Mouse (Mus musculus) T-cell, adult 66 days (primary cell): ENCODE data around the gene Olfr1037. TPM values are rescaled to one million over a fixed set of nuclear protein-coding genes. Genes with fewer than 3 reads are reported as not detected.

Experiments used
- total RNA-seq, 2 experiments: library from RNA; stranded (reverse); gene quantifications; 3 replicates in 1 of 2; 4 replicates in 1 of 2; pipeline ENCODE4 v1.2.4; 2023

Olfr1037 gene
- total RNA-seq = not detected

GRCm38 (mm10) chr2:86087285-86087684, at the start of gene Olfr1037:
TSS of gene Olfr1037 (minus strand) at chr2:86087385.

GRCm38 (mm10) chr2:86135828-86136227, 48.6 kb upstream of the Olfr1037 start, which contains the start of gene Olfr1039:
TSS of gene Olfr1039 (minus strand) at chr2:86135928.

GRCm38 (mm10) chr2:86073692-86074091, 13.5 kb downstream of the Olfr1037 start, which contains the start of gene Olfr1036:
TSS of gene Olfr1036 (plus strand) at chr2:86073992.

DNA sequence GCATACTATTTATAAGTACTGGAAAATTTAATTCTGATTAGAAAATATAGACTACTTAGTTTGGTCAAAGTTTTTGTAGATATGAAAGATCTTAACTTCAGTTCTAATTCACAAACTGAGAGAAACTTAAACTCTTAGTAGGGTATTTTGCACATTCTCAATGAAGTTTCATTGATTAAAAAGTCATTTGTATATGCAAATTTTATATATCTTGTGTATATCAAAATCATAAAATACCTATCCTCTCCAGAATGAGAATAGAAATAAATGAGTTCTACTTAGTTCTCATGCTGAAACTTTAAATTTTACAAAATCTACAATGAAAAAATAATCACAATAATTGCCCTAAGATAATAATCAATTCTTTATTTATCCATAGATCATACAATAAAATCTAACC, 41.6 kb downstream of the Olfr1037 start, which contains the start of gene Olfr1034:
TSS of gene Olfr1034 (plus strand) at position 301 of the 400 bp plus-strand sequence.

Other genes starting within 250 kb of the Olfr1037 start
- not detected for gene Olfr1019, start 241.9 kb downstream of the Olfr1037 start, total RNA-seq
- not detected for gene Olfr1020, start 240.4 kb downstream of the Olfr1037 start, total RNA-seq
- not detected for gene Olfr1022, start 218.8 kb downstream of the Olfr1037 start, total RNA-seq
- not detected for gene Olfr1023, start 201.7 kb downstream of the Olfr1037 start, total RNA-seq
- not detected for gene Olfr1024, start 182.3 kb downstream of the Olfr1037 start, total RNA-seq
- not detected for gene Olfr1025-ps1, start 172.2 kb downstream of the Olfr1037 start, total RNA-seq
- not detected for gene Olfr1026, start 165.8 kb downstream of the Olfr1037 start, total RNA-seq
- gene Olfr1028, start 136.9 kb downstream of the Olfr1037 start, total RNA-seq = not detected
- gene Olfr1029, start 113.5 kb downstream of the Olfr1037 start, total RNA-seq = not detected
- not detected for gene Olfr1030, start 108.1 kb downstream of the Olfr1037 start, total RNA-seq
- gene Olfr1031, start 97.1 kb downstream of the Olfr1037 start, total RNA-seq = not detected
- not detected for gene Olfr1032, start 81.8 kb downstream of the Olfr1037 start, total RNA-seq
- not detected for gene Olfr1033, start 66.8 kb downstream of the Olfr1037 start, total RNA-seq
- gene Olfr1034, start 41.5 kb downstream of the Olfr1037 start, total RNA-seq = not detected
- not detected for gene Olfr1036, start 13.4 kb downstream of the Olfr1037 start, total RNA-seq
- gene Olfr1039, start 48.5 kb upstream of the Olfr1037 start, total RNA-seq = not detected
- not detected for gene Olfr1040, start 59.3 kb upstream of the Olfr1037 start, total RNA-seq
- not detected for gene Olfr1042, start 74.5 kb upstream of the Olfr1037 start, total RNA-seq
- gene Olfr1043, start 80.1 kb upstream of the Olfr1037 start, total RNA-seq = not detected
- gene Olfr1044, start 90.4 kb upstream of the Olfr1037 start, total RNA-seq = not detected
- gene Olfr52, start 98.3 kb upstream of the Olfr1037 start, total RNA-seq = not detected
- not detected for gene Olfr1045, start 115.6 kb upstream of the Olfr1037 start, total RNA-seq
- not detected for gene Olfr1046, start 131.9 kb upstream of the Olfr1037 start, total RNA-seq
- gene Olfr1047, start 144.0 kb upstream of the Olfr1037 start, total RNA-seq = not detected
- gene Olfr1048, start 152.9 kb upstream of the Olfr1037 start, total RNA-seq = not detected
- not detected for gene Olfr1049, start 170.9 kb upstream of the Olfr1037 start, total RNA-seq
- not detected for gene Olfr1051, start 191.7 kb upstream of the Olfr1037 start, total RNA-seq
- gene Olfr1052, start 205.1 kb upstream of the Olfr1037 start, total RNA-seq = not detected
- gene Olfr1053, start 227.9 kb upstream of the Olfr1037 start, total RNA-seq = not detected
- not detected for gene Olfr1054, start 248.0 kb upstream of the Olfr1037 start, total RNA-seq